Mouse (Mus musculus): ENCODE results near the gene Guca2b.

DNA sequence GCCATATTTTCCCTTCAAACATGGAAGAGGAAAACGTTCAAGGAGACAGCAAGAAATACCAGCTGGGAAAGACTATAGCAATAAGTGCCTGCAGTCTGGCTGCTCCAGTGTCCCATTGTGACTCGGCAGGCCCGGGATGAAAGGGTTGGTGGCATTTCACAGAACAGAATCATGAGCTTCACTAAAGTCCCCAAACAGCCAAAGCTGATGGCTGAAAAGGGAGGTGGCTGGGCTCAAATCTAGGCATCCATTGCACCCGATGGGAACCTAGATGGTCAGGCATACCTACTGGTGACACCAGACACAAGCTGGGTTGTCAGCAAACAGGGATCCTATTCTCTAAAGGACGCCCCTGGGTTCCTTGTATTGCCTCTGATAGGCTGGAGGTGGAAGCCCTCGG lies 20.8 kb downstream of the Guca2b start:
- TF ChIP-seq POLR2A (IDR thresholded peaks at IDR 0.05; ENCODE audit: low read depth, low read length) (no peak), CTCF (conservative IDR thresholded peaks at IDR 0.05; ENCODE audit: insufficient read depth, insufficient read length, low read depth, low read length) (no peak)
